Mouse (Mus musculus) MEL (cell line): ENCODE measurements around the gene Ermap. TPM values are rescaled to one million over a fixed set of nuclear protein-coding genes. Genes with fewer than 3 reads are reported as not detected.
A peak's percentile ranks its signal among the peaks of the same experiment; 100 is the strongest.

Experiments
- DNase-seq: peaks from one replicate; pipeline ENCODE4 v3.0.0; 2011; ENCODE audit warnings: low read depth, low spot score
- H3K27ac ChIP-seq: 2 replicates; pipeline ENCODE4 v1.5.1; 2012; ENCODE audit warnings: low read depth, mild to moderate bottlenecking, control low read depth, low read length, moderate library complexity; ENCODE audit not compliant: control insufficient read depth
- H3K27me3 ChIP-seq, 2 experiments: fragments of 150-350 bp in 1 of 2; sonication (generic) in 1 of 2; 2 replicates each; pipeline ENCODE4 v1.6.1; 2012; ENCODE audit warnings: low read length in 2 of 2, mild to moderate bottlenecking in 2 of 2, improper control_type of control experiment in 1 of 2, moderate library complexity in 1 of 2; ENCODE audit not compliant: insufficient read depth in 2 of 2, control insufficient read depth in 1 of 2
- H3K36me3 ChIP-seq, 2 experiments: 2 replicates each; pipeline ENCODE4 v1.6.1; 2012 to 2014; ENCODE audit warnings: low read length in 2 of 2, improper control_type of control experiment in 1 of 2, inconsistent platforms in 1 of 2, mild to moderate bottlenecking in 1 of 2; ENCODE audit not compliant: insufficient read depth in 2 of 2, control insufficient read depth in 1 of 2
- H3K4me1 ChIP-seq, 2 experiments: fragments of 150-350 bp in 1 of 2; sonication (generic) in 1 of 2; 2 replicates each; pipeline ENCODE4 v1.6.1; 2012; ENCODE audit warnings: low read length in 2 of 2, improper control_type of control experiment in 1 of 2, mild to moderate bottlenecking in 1 of 2; ENCODE audit not compliant: insufficient read depth in 2 of 2, control insufficient read depth in 1 of 2
- H3K4me3 ChIP-seq, 2 experiments: fragments of 150-350 bp in 1 of 2; sonication (generic) in 1 of 2; 2 replicates each; pipeline ENCODE4 v1.5.1; 2012; ENCODE audit warnings: low read depth in 2 of 2, low read length in 2 of 2, mild to moderate bottlenecking in 2 of 2, moderate library complexity in 2 of 2, control low read depth in 1 of 2, improper control_type of control experiment in 1 of 2; ENCODE audit not compliant: control insufficient read depth in 1 of 2, insufficient read depth in 1 of 2
- H3K79me2 ChIP-seq: 2 replicates; pipeline ENCODE4 v1.6.1; 2012; ENCODE audit warnings: mild to moderate bottlenecking, low read length, moderate library complexity; ENCODE audit not compliant: control insufficient read depth, poor library complexity, insufficient read depth
- H3K9ac ChIP-seq: 2 replicates; pipeline ENCODE4 v1.6.1; 2012; ENCODE audit warnings: low read depth, mild to moderate bottlenecking, control low read depth, low read length, moderate library complexity; ENCODE audit not compliant: control insufficient read depth, poor library complexity, severe bottlenecking
- H3K9me3 ChIP-seq: fragments of 150-350 bp; sonication (generic); replicated peaks from 2 replicates; pipeline ENCODE4 v1.6.1; 2012; ENCODE audit warnings: mild to moderate bottlenecking, low read length, improper control_type of control experiment, moderate library complexity; ENCODE audit not compliant: insufficient read depth
- BHLHE40 ChIP-seq: IDR thresholded peaks from 2 replicates; pipeline ENCODE4 v1.6.1; 2012; ENCODE audit warnings: low read depth, mild to moderate bottlenecking, inconsistent platforms, low read length, improper control_type of control experiment, borderline replicate concordance
- CHD2 ChIP-seq: IDR thresholded peaks from 2 replicates; pipeline ENCODE4 v1.6.1; 2011; ENCODE audit warnings: low read length, improper control_type of control experiment
- EP300 ChIP-seq, 2 experiments: IDR thresholded peaks; 2 replicates each; pipeline ENCODE4 v1.6.1; 2011; ENCODE audit warnings: improper control_type of control experiment in 2 of 2, low read length in 2 of 2, low read depth in 1 of 2, mild to moderate bottlenecking in 1 of 2
- GABPA ChIP-seq: IDR thresholded peaks from 2 replicates; pipeline ENCODE4 v1.6.1; 2012; ENCODE audit warnings: low read depth, mild to moderate bottlenecking, inconsistent platforms, low read length, improper control_type of control experiment, moderate library complexity
- HCFC1 ChIP-seq: IDR thresholded peaks from 2 replicates; pipeline ENCODE4 v1.6.1; 2012; ENCODE audit warnings: low read depth, mild to moderate bottlenecking, inconsistent platforms, low read length, improper control_type of control experiment, moderate library complexity
- JUND ChIP-seq: IDR thresholded peaks from 2 replicates; pipeline ENCODE4 v1.6.1; 2011; ENCODE audit warnings: low read depth, mild to moderate bottlenecking, improper control_type of control experiment, low read length
- KAT2A ChIP-seq: conservative IDR thresholded peaks from 2 replicates; pipeline ENCODE4 v1.6.1; 2012; ENCODE audit warnings: low read depth, low read length, improper control_type of control experiment, inconsistent platforms
- MAX ChIP-seq: IDR thresholded peaks from 2 replicates; pipeline ENCODE4 v1.6.1; 2011; ENCODE audit warnings: low read length, improper control_type of control experiment
- MEF2A ChIP-seq: IDR thresholded peaks from 2 replicates; pipeline ENCODE4 v1.6.1; 2014; ENCODE audit warnings: low read depth, mild to moderate bottlenecking, inconsistent platforms, low read length, improper control_type of control experiment; ENCODE audit not compliant: poor library complexity, insufficient replicate concordance, severe bottlenecking; ENCODE audit errors: extremely low read depth
- MXI1 ChIP-seq: IDR thresholded peaks from 2 replicates; pipeline ENCODE4 v1.6.1; 2011; ENCODE audit warnings: mild to moderate bottlenecking, low read depth, low read length, improper control_type of control experiment
- POLR2A ChIP-seq, 2 experiments: IDR thresholded peaks; 2 replicates each; pipeline ENCODE4 v1.6.1; 2011 to 2012; ENCODE audit warnings: low read length in 2 of 2, mild to moderate bottlenecking in 2 of 2, control low read depth in 1 of 2, improper control_type of control experiment in 1 of 2, low read depth in 1 of 2, moderate library complexity in 1 of 2; ENCODE audit not compliant: control insufficient read depth in 1 of 2, insufficient read depth in 1 of 2, poor library complexity in 1 of 2
- POLR2AphosphoS2 ChIP-seq: IDR thresholded peaks from 2 replicates; pipeline ENCODE4 v1.6.1; 2011; ENCODE audit warnings: low read length, improper control_type of control experiment
- RCOR1 ChIP-seq: IDR thresholded peaks from 2 replicates; pipeline ENCODE4 v1.6.1; 2012; ENCODE audit warnings: low read depth, mild to moderate bottlenecking, inconsistent platforms, low read length, improper control_type of control experiment
- USF1 ChIP-seq: IDR thresholded peaks from 2 replicates; pipeline ENCODE4 v1.6.1; 2014; ENCODE audit warnings: low read depth, mild to moderate bottlenecking, inconsistent platforms, low read length, improper control_type of control experiment, moderate library complexity
- ZC3H11A ChIP-seq: IDR thresholded peaks from 2 replicates; pipeline ENCODE4 v1.6.1; 2012; ENCODE audit warnings: low read depth, mild to moderate bottlenecking, inconsistent platforms, low read length, improper control_type of control experiment
- ZMIZ1 ChIP-seq: IDR thresholded peaks from 2 replicates; pipeline ENCODE4 v1.6.1; 2012; ENCODE audit warnings: low read depth, mild to moderate bottlenecking, inconsistent platforms, low read length, improper control_type of control experiment, moderate library complexity
- polyA plus RNA-seq, 2 experiments: library from polyadenylated mRNA; stranded (reverse) in 1 of 2; unstranded in 1 of 2; fragments of >175 nt in 1 of 2; fragments of >200 nt in 1 of 2; gene quantifications; 2 replicates each; pipeline versions ENCODE4 v1.2.1 to v1.2.4; 2012; ENCODE audit warnings: low replicate concordance in 2 of 2, low read depth in 1 of 2; ENCODE audit not compliant: insufficient read length in 2 of 2, insufficient read depth in 1 of 2, missing spikeins in 1 of 2
- total RNA-seq: library from RNA; depleted of rRNA; stranded (reverse); fragments of 300-350 nt; gene quantifications from 2 replicates; pipeline ENCODE4 v1.2.3, GENCODE M21; 2012

Ermap gene
- total and polyA plus RNA-seq, 3 experiments: 44.1 to 247 (median 138) TPM

- no peak for DNase-seq
- Histone ChIP-seq H3K4me3 (no peak overlapping the region), H3K36me3 (peaks cover 16 to 22% of the 10 kb centered on the region in 2 experiments), H3K9me3 (no peaks in the 10 kb centered on the region), H3K79me2 (peaks cover 6% of the 10 kb centered on the region), H3K9ac (no peak overlapping the region), H3K27ac (no peak overlapping the region), H3K4me1 (peaks cover 2 to 20% of the 10 kb centered on the region in 2 experiments), H3K27me3 (no peaks in the 10 kb centered on the region)
- TF ChIP-seq POLR2AphosphoS2: peak; percentile 19; the same call in 1 of the 2 replicates
- no peak for TF ChIP-seq RCOR1
These were observed 11.5 kb downstream of the Ermap start for GRCm38 (mm10) chr4:119178331-119178730.

GRCm38 (mm10) chr4:119177702-119178101 is 12.1 kb downstream of the Ermap start:
- TF ChIP-seq KAT2A: no peak
- TF ChIP-seq BHLHE40: no peak
- TF ChIP-seq MEF2A: no peak
- no peak for TF ChIP-seq GABPA
- no peak for TF ChIP-seq POLR2AphosphoS2
- no peak for TF ChIP-seq MAX
- no peak for TF ChIP-seq ZMIZ1
- no peak for TF ChIP-seq HCFC1
- no peak for TF ChIP-seq USF1
- no peak; a peak in 1 of 4 replicates for TF ChIP-seq POLR2A (IDR thresholded peaks at IDR 0.05; ENCODE audit: control insufficient read depth in 1 of 2, insufficient read depth in 1 of 2, low read depth in 1 of 2, low read length in 2 of 2, poor library complexity in 1 of 2)
- no peak for TF ChIP-seq EP300 (IDR thresholded peaks at IDR 0.05; ENCODE audit: low read depth in 1 of 2, low read length in 2 of 2)
- TF ChIP-seq MXI1: no peak
- TF ChIP-seq JUND: no peak
- no peak for TF ChIP-seq ZC3H11A
- no peak for TF ChIP-seq CHD2
- no peak overlapping the region for H3K27ac ChIP-seq

More at GRCm38 (mm10) chr4:119177702-119178101, 12.1 kb downstream of the Ermap start:
- Histone ChIP-seq H3K9me3 (no peaks in the 10 kb centered on the region), H3K79me2 (peaks cover 10% of the 10 kb centered on the region), H3K27me3 (no peaks in the 10 kb centered on the region), H3K4me3 (no peak overlapping the region), H3K9ac (no peak overlapping the region), H3K4me1 (peaks cover 2 to 23% of the 10 kb centered on the region in 2 experiments), H3K36me3 (peaks cover 15 to 20% of the 10 kb centered on the region in 2 experiments)
- DNase-seq: no peak
